Mouse (Mus musculus): Measurements from ENCODE around the gene Gchfr.

Gene Gchfr

DNA sequence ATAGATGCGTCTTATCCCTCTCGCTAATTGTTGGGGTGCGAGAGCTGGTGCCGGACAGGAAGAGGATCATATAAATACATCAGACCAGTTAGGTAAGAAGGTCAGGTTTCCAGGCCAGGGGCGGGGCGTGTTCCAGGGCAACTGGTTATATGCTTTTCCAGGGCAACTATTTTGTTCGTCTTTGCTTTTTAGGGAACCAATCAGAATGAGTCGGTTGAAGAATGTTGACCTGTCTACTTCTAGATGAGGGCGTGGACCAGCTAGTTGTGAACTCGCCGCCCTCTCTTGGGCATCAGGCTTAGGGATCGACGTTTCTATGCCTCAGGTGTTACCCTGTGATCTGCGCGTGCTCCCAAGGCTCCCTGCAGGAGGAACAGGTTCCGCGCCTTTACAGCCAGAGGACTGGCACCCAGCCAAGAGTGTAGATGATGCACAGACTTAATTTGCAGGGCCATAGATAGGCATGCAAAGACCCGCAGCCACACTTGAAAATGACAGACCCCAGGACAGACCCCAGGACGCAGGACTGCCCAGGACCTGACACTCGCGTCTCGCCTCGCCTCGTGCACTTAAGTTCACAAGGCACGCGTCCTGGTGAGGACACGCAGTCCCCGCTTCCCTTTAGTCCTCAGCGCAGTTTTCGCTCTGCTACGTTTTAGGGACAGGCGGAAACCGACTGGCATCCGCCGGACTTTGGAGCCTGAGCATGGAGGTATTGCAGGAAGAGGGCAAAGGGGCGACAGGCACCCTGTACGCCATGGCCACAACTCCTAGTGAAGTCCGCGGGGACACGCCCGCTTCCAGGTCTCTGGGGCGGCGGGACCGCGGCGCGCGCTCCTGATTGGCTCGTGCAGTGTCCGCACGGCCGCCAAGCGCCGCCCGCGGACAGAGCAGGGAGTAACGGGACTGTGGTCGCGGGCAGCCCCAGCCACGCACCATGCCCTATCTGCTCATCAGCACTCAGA lies at the start of gene Gchfr:
Gchfr (plus strand) TSS at position 873 of the 965 bp plus-strand sequence.
- DNase-seq (ENCODE audit: low spot score): peak; percentile 72

- no peak for DNase-seq (ENCODE audit: low spot score)
Observed at GRCm38 (mm10) chr2:119136346-119136898, 31.2 kb upstream of the Gchfr start.

DNA sequence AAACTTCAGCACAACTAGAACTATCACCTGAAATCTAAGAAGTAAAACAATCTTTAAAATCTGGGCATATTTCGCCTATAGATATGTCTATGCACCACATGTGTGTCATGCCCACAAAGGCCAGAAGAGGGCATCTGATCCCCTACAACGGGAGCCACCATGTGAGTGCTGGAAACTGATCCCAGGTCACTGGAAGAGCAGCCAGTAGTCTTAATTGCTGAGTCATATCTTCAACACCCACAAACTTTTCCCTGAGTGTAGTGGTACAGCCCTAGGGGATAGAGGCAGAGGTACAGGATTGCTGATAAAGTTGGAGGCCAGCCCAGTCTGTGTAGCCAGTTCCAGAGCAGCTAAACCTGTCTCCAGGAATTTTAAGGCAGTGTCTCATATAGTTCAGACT lies 22.4 kb upstream of the Gchfr start:
- DNase-seq (ENCODE audit: low spot score): no peak

- DNase-seq (ENCODE audit: low spot score): no peak
Observed at GRCm38 (mm10) chr2:119146435-119146834, 21.1 kb upstream of the Gchfr start.

DNA sequence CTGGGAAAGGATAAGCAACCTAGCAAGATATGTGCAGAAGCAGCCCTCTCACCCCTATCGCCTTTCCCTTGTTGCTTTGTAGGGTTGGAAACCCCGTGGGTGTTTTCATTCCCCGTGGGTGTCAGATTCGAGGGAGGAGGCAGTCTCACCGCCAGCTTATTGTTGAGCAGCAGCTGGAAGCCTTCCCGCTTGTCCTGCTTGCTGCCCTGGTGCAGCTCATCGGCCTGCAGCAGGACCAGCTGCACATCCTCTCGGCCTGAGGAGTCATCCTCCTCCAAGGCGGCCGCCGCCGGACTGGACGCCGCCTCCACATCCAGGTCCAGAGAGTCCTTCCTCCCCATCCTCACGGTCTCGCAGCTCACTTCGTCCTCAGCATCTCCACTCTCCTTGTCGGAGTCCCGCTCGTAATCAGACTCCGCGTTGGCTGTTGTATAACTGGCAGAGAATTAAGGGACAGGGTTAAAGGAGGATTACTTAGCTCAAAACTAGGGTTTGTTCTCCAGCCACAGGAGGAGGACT lies 20.4 kb upstream of the Gchfr start:
- no peak for DNase-seq (ENCODE audit: low spot score)

- no peak for DNase-seq (ENCODE audit: low spot score)
Observed at GRCm38 (mm10) chr2:119147775-119148174, 19.8 kb upstream of the Gchfr start.

GRCm38 (mm10) chr2:119152255-119152654 lies 15.3 kb upstream of the Gchfr start:
- DNase-seq (ENCODE audit: low spot score): no peak

GRCm38 (mm10) chr2:119154683-119155082 lies 12.9 kb upstream of the Gchfr start:
- no peak for DNase-seq (ENCODE audit: low spot score)

- DNase-seq (ENCODE audit: low spot score): no peak
Observed at GRCm38 (mm10) chr2:119155388-119155787, 12.2 kb upstream of the Gchfr start.

DNA sequence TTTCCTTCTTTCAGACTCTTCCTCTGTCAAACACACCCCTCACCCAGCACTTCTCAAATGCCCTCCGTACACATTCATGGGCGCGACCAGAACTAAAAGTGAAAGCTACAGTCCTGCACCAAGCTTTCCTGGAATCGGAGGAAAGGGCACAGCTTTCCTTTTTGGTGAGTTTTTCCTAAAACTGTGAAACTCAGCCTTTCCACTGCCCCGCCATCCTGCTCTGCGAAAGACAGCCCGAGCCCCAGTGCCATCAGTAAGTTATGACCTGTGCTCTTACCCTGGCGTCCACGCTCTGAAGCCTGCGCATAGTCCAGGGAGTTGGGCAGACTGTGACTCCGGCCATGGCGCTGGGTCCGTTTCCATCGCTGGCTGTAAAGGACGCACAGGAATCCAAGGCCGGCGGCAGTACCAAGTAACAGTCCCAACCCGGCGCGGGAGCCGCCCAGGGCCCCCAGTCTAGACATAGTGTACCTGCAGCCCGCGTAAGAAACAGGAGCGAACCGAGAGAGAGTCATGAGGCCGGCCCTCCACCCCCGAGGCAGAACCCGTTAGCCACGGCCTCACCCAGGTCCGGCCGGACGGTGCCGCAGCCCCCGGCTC lies 11.4 kb upstream of the Gchfr start:
- DNase-seq (ENCODE audit: low spot score): peak; percentile 27

- DNase-seq (ENCODE audit: low spot score): peak; percentile 92
Observed at GRCm38 (mm10) chr2:119156681-119157572, 10.6 kb upstream of the Gchfr start, which contains the start of gene Rmdn3. Gene Rmdn3 (minus strand): TSS chr2:119157034.

- no peak for DNase-seq (ENCODE audit: low spot score)
Observed at GRCm38 (mm10) chr2:119157836-119158235, 9.7 kb upstream of the Gchfr start.

DNA sequence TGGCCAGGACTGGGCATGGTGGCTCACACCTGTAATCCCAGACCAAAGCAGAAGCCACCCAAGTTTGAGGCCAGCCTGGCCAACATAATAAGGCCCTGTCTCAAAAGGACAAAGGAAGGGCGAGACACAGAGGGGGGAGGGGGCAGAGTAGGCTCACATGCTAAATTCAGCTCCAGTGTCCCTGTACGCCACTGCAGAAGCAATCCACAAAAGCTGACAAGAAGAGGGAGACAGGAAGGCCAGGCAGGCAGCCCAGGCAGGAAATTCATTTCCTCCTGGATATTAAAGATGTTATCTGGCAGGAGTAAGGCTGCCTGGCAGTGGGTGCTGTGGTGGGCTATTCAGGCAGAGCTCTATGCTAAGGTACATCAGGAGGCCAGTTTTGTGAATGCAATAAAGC lies 6.3 kb upstream of the Gchfr start:
- no peak for DNase-seq (ENCODE audit: low spot score)

GRCm38 (mm10) chr2:119163135-119163534 lies 4.4 kb upstream of the Gchfr start:
- no peak for DNase-seq (ENCODE audit: low spot score)

DNA sequence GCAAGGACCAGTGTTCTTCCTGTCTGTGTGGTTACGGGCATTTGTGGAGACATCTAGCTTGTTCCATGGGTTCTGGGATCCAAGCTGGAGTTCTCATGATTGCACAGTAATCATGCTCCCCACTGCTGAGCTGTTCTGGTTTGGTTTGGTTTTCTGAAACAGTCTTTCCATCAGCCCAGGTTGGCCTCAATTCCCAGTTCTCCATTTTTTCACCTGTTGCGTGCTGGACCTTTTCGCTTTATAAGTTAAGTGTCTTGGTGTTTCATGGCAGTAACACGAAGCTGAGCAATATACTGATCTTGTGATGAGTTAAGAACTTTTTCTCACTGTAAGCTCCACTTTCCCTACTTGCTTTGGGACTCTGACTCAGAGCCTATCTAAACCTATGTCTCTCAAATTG lies 3.6 kb upstream of the Gchfr start:
- DNase-seq (ENCODE audit: low spot score): no peak

DNA sequence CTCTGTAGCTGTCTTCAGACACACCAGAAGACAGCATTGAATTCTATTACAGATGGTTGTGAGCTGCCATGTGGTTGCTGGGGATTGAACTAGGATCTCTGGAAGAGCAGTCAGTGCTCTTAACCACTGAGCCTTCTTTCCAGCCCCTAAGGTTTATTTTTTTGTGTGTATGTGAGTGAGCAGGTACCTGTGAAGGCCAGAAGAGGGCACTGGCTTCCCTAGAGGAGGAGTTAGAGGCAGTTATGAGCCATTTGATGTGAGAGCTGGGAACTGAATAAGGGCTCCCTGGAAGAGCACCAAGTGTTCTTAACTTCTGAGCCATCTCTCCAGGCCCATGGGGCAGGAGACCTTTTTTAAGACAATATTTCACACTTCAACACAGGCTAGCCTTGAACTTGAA lies 2.2 kb upstream of the Gchfr start:
- no peak for DNase-seq (ENCODE audit: low spot score)

- DNase-seq (ENCODE audit: low spot score): no peak
Observed at GRCm38 (mm10) chr2:119167866-119168256, 288 bp downstream of the Gchfr start.

DNA sequence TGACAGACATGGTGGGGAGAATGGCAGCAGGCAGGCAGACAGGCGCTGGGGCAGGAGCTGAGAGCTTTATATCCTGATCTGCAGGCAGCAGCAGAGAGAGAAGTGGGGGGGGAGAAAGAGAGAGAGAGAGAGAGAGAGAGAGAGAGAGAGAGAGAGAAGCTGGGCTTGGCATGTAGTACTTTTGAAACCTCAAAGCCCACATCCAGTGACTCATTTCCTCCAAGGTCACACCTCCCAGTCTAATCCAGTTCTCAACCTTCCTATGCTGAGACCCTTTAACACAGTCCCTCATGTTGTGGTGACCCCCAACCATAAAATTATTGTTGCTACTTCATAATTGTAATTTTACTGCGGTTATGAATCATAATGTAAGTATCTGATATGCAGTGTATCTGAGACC lies 2.7 kb downstream of the Gchfr start:
- no peak for DNase-seq (ENCODE audit: low spot score)

- no peak for DNase-seq (ENCODE audit: low spot score)
Observed at GRCm38 (mm10) chr2:119171574-119171973, 4.0 kb downstream of the Gchfr start.

DNA sequence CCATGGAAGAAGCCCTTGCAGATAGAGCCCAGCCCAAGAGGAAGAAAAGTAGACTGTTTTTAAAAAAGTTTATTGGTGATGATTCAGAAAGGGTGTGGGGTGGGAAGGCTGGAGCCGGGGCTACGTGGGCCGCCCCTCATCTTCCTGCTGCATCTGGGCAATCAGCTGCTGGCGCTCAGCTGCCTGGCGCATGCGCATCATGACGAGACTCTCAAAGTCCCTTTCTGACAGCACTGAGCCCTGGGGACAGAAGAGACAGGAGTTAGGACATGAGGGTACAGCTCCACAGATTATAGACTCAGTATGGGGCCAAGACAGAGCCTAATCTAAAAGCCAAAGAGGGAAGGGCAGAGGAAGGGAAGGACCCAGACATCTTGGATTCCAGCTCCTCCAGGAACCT lies 4.9 kb downstream of the Gchfr start:
- no peak for DNase-seq (ENCODE audit: low spot score)

DNA sequence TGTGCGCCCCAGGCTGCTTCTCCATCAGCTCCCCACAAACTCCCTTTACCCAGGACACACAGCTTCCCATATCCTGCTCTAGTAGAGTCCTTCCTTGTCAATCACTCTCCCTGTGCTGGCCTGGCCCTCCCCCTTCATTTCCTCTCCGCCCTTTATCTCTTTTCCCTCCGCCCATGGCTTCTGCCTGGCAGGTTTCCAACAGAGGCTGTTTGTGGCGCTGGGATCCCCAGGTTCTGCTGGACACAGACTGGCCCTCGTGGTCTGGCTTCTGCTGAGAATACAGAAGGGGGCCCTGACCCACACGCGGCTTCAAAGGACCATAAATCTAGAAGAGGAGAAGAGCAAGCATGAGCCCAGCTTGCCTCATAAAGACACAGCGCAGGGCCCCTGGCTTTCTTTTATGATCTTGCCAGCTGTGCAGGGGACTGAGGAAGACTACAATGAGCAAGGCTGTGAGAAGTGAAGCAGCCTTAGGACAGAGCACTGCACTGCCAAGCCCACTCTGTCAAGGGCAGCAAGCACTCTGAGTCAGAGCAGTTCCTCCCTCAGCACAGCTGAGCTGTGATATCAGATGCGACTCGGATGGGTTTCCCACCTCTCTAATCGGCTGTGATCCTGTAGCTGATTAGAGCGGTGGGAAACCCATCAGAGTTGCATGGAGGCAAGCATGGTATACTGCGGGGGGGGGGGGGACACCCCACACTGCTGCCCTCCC lies 5.4 kb downstream of the Gchfr start:
- peak; percentile 61 for DNase-seq (ENCODE audit: low spot score)
